ENCODE assay signal across 10 mouse cellular contexts in genomic region chr12:55600503-55600994, GRCm38 (mm10). TPM values are rescaled to one million over a fixed set of nuclear protein-coding genes. Genes with fewer than 3 reads are reported as not detected.
DNase-seq lines count a peak whose midpoint lies in the region; ATAC-seq lines count a peak whose summit lies in the region.
"Had no signal": no experiment of that assay in that cellular context is flagged by ENCODE, and none has a peak within 500 bp of the region (broad histone marks: within the 10 kb centered on the region; RNA-seq: fewer than 3 reads in every experiment).

No protein-coding gene starts in this region.

- peaks cover 51% of the 10 kb centered on the region for H3K27me3 ChIP-seq in embryonic facial prominence, embryonic 15.5 days
- H3K27me3 ChIP-seq in intestine, embryonic 15.5 days (replicated peaks): peaks cover 43% of the 10 kb centered on the region
- peaks cover 60% of the 10 kb centered on the region for H3K27me3 ChIP-seq in neural tube, embryonic 12.5 days (replicated peaks)

- H3K9ac ChIP-seq in embryonic facial prominence, embryonic 15.5 days: no peak overlapping the region
- no peak overlapping the region for H3K9ac ChIP-seq in intestine, embryonic 15.5 days
- H3K9ac ChIP-seq in neural tube, embryonic 12.5 days: no peak overlapping the region

- no peaks in the 10 kb centered on the region for H3K9me3 ChIP-seq in embryonic facial prominence, embryonic 15.5 days (replicated peaks)
- H3K9me3 ChIP-seq in intestine, embryonic 15.5 days: no peaks in the 10 kb centered on the region
- H3K9me3 ChIP-seq in neural tube, embryonic 12.5 days: no peaks in the 10 kb centered on the region

- DNase-seq in left cerebral cortex, postnatal 4 days: peak; percentile 9
- no peak for DNase-seq in left cerebral cortex, adult 9 months (ENCODE audit: low spot score in 2 of 2)
- no peak for DNase-seq in kidney, adult 18-20 months

- H3K27ac ChIP-seq in embryonic facial prominence, embryonic 15.5 days (replicated peaks): no peak overlapping the region
- no peak overlapping the region for H3K27ac ChIP-seq in intestine, embryonic 15.5 days
- H3K27ac ChIP-seq in neural tube, embryonic 12.5 days: no peak overlapping the region

- ATAC-seq in embryonic facial prominence, embryonic 15.5 days (ENCODE audit: insufficient number of reproducible peaks, low FRiP score, low TSS enrichment, low read depth): 0 out of 2 replicates have a peak, but pooled peaks have one; percentile 44
- ATAC-seq in intestine, embryonic 15.5 days: peak; percentile 45; the same call in 1 of the 2 replicates
- ATAC-seq in neural tube, embryonic 12.5 days (ENCODE audit: low FRiP score, low read depth): 0 out of 2 replicates have a peak, but pooled peaks have one; percentile 3
- no peak for ATAC-seq in CD4-positive, CD25-positive, alpha-beta regulatory T cell, adult 4 months
- ATAC-seq in activated CD4-positive, CD25-positive, alpha-beta regulatory T cell, adult 4 months: no peak

- peak overlapping the region; percentile 77 for H3K4me2 ChIP-seq in embryonic facial prominence, embryonic 15.5 days (replicated peaks)
- peak overlapping the region; percentile 88 for H3K4me2 ChIP-seq in intestine, embryonic 15.5 days (replicated peaks)
- H3K4me2 ChIP-seq in neural tube, embryonic 12.5 days (replicated peaks): peak overlapping the region; percentile 93

- peak overlapping the region; percentile 42 for H3K4me3 ChIP-seq in embryonic facial prominence, embryonic 15.5 days (replicated peaks)
- peak overlapping the region; percentile 15 for H3K4me3 ChIP-seq in intestine, embryonic 15.5 days (replicated peaks)
- peak overlapping the region; percentile 47 for H3K4me3 ChIP-seq in neural tube, embryonic 12.5 days

- 3% methylated on average over 42 of the region's 42 CpGs for WGBS in embryonic facial prominence, embryonic 15.5 days
- 5% methylated on average over 42 of the region's 42 CpGs for WGBS in intestine, embryonic 15.5 days
- WGBS in neural tube, embryonic 12.5 days: 2% methylated on average over 42 of the region's 42 CpGs

- H3K36me3 ChIP-seq in embryonic facial prominence, embryonic 15.5 days: peaks cover 5% of the 10 kb centered on the region; the same call in 1 of the 2 replicates
- H3K36me3 ChIP-seq in intestine, embryonic 15.5 days: no peaks in the 10 kb centered on the region
- H3K36me3 ChIP-seq in neural tube, embryonic 12.5 days: no peaks in the 10 kb centered on the region

- intact Hi-C loops in left cerebral cortex, postnatal 4 days (cut with DNase I): no loop called here

- H3K4me1 ChIP-seq in embryonic facial prominence, embryonic 15.5 days: peaks cover 23% of the 10 kb centered on the region
- H3K4me1 ChIP-seq in intestine, embryonic 15.5 days (replicated peaks): peaks cover 21% of the 10 kb centered on the region
- H3K4me1 ChIP-seq in neural tube, embryonic 12.5 days: peaks cover 25% of the 10 kb centered on the region

RNA-seq across cellular contexts. Expression of gene Insm2, which starts 1.3 kb away (rescaled TPM):
- under 1 TPM; 0.50 to 0.60 TPM for total RNA-seq in left cerebral cortex, postnatal 4 days (2021)
- polyA plus RNA-seq in embryonic facial prominence, embryonic 15.5 days (2015; fragmentation: Nextera tagmentation; extraction: Ambion mirVana): 0.16 and 0.30 TPM in 2 replicates
- polyA plus RNA-seq in intestine, embryonic 15.5 days (2015; fragmentation: Nextera tagmentation; extraction: Ambion mirVana): 0.26 and 0.29 TPM in 2 replicates
- 1.0 and 1.6 TPM in 2 replicates for polyA plus RNA-seq in neural tube, embryonic 12.5 days (2016; fragmentation: Nextera tagmentation; extraction: Ambion mirVana)
- under 1 TPM in 1 of 2 experiments, not detected in 1; 0.20 TPM for polyA plus RNA-seq in CD4-positive, CD25-positive, alpha-beta regulatory T cell, adult 4 months (2017; shearing (Covaris generic))
- under 1 TPM in 1 of 2 experiments, not detected in 1; 0.12 TPM for polyA plus RNA-seq in activated CD4-positive, CD25-positive, alpha-beta regulatory T cell, adult 4 months (2017; shearing (Covaris generic))
- total RNA-seq: gastrocnemius, postnatal 4 days had no signal

RNA-seq across cellular contexts. Expression of gene Aldoart2, which starts 35.5 kb away (rescaled TPM):
- not detected for total RNA-seq in left cerebral cortex, postnatal 4 days (2021)
- not detected in 2 replicates for polyA plus RNA-seq in embryonic facial prominence, embryonic 15.5 days (2015; fragmentation: Nextera tagmentation; extraction: Ambion mirVana)
- polyA plus RNA-seq in intestine, embryonic 15.5 days (2015; fragmentation: Nextera tagmentation; extraction: Ambion mirVana): 0.09 TPM in 1 of 2 replicates, not detected in the other
- not detected in 2 replicates for polyA plus RNA-seq in neural tube, embryonic 12.5 days (2016; fragmentation: Nextera tagmentation; extraction: Ambion mirVana)
- under 1 TPM in 1 of 2 experiments, not detected in 1; 0.26 TPM for polyA plus RNA-seq in CD4-positive, CD25-positive, alpha-beta regulatory T cell, adult 4 months (2017; shearing (Covaris generic))
- under 1 TPM in 1 of 2 experiments, not detected in 1; 0.20 TPM for polyA plus RNA-seq in activated CD4-positive, CD25-positive, alpha-beta regulatory T cell, adult 4 months (2017; shearing (Covaris generic))
- total RNA-seq: gastrocnemius, postnatal 4 days; neutrophil, adult 5-6 weeks had no signal

Comparison
In these comparisons a context has a peak if more than half of its experiments do, and no peak if none do; other contexts are left out.
1. ATAC-seq: peak in embryonic facial prominence, embryonic 15.5 days (single experiment), intestine, embryonic 15.5 days (single experiment) and neural tube, embryonic 12.5 days (single experiment); none in CD4-positive, CD25-positive, alpha-beta regulatory T cell, adult 4 months (single experiment) and activated CD4-positive, CD25-positive, alpha-beta regulatory T cell, adult 4 months (single experiment).
2. Peak in every context shown above with its lines, with median percentiles within 50 percentile points of each other: H3K4me2 ChIP-seq and H3K4me3 ChIP-seq.